Mouse (Mus musculus) MEL (cell line): ENCODE data around the gene Ofd1. TPM values are rescaled to one million over a fixed set of nuclear protein-coding genes. Genes with fewer than 3 reads are reported as not detected.

Experiments
- DNase-seq: peaks from one replicate; pipeline ENCODE4 v3.0.0; 2011; ENCODE audit warnings: low read depth, low spot score
- H3K27ac ChIP-seq: 2 replicates; pipeline ENCODE4 v1.5.1; 2012; ENCODE audit warnings: low read depth, mild to moderate bottlenecking, control low read depth, low read length, moderate library complexity; ENCODE audit not compliant: control insufficient read depth
- H3K27me3 ChIP-seq, 2 experiments: fragments of 150-350 bp in 1 of 2; sonication (generic) in 1 of 2; 2 replicates each; pipeline ENCODE4 v1.6.1; 2012; ENCODE audit warnings: low read length in 2 of 2, mild to moderate bottlenecking in 2 of 2, improper control_type of control experiment in 1 of 2, moderate library complexity in 1 of 2; ENCODE audit not compliant: insufficient read depth in 2 of 2, control insufficient read depth in 1 of 2
- H3K36me3 ChIP-seq, 2 experiments: 2 replicates each; pipeline ENCODE4 v1.6.1; 2012 to 2014; ENCODE audit warnings: low read length in 2 of 2, improper control_type of control experiment in 1 of 2, inconsistent platforms in 1 of 2, mild to moderate bottlenecking in 1 of 2; ENCODE audit not compliant: insufficient read depth in 2 of 2, control insufficient read depth in 1 of 2
- H3K4me1 ChIP-seq, 2 experiments: fragments of 150-350 bp in 1 of 2; sonication (generic) in 1 of 2; 2 replicates each; pipeline ENCODE4 v1.6.1; 2012; ENCODE audit warnings: low read length in 2 of 2, improper control_type of control experiment in 1 of 2, mild to moderate bottlenecking in 1 of 2; ENCODE audit not compliant: insufficient read depth in 2 of 2, control insufficient read depth in 1 of 2
- H3K4me3 ChIP-seq, 2 experiments: fragments of 150-350 bp in 1 of 2; sonication (generic) in 1 of 2; 2 replicates each; pipeline ENCODE4 v1.5.1; 2012; ENCODE audit warnings: low read depth in 2 of 2, low read length in 2 of 2, mild to moderate bottlenecking in 2 of 2, moderate library complexity in 2 of 2, control low read depth in 1 of 2, improper control_type of control experiment in 1 of 2; ENCODE audit not compliant: control insufficient read depth in 1 of 2, insufficient read depth in 1 of 2
- H3K79me2 ChIP-seq: 2 replicates; pipeline ENCODE4 v1.6.1; 2012; ENCODE audit warnings: mild to moderate bottlenecking, low read length, moderate library complexity; ENCODE audit not compliant: control insufficient read depth, poor library complexity, insufficient read depth
- H3K9ac ChIP-seq: 2 replicates; pipeline ENCODE4 v1.6.1; 2012; ENCODE audit warnings: low read depth, mild to moderate bottlenecking, control low read depth, low read length, moderate library complexity; ENCODE audit not compliant: control insufficient read depth, poor library complexity, severe bottlenecking
- H3K9me3 ChIP-seq: fragments of 150-350 bp; sonication (generic); replicated peaks from 2 replicates; pipeline ENCODE4 v1.6.1; 2012; ENCODE audit warnings: mild to moderate bottlenecking, low read length, improper control_type of control experiment, moderate library complexity; ENCODE audit not compliant: insufficient read depth
- BHLHE40 ChIP-seq: IDR thresholded peaks from 2 replicates; pipeline ENCODE4 v1.6.1; 2012; ENCODE audit warnings: low read depth, mild to moderate bottlenecking, inconsistent platforms, low read length, improper control_type of control experiment, borderline replicate concordance
- CHD1 ChIP-seq: IDR thresholded peaks from 2 replicates; pipeline ENCODE4 v1.6.1; 2012; ENCODE audit warnings: low read depth, mild to moderate bottlenecking, inconsistent platforms, low read length, improper control_type of control experiment
- CTCF ChIP-seq, 3 experiments: IDR thresholded peaks in 2 of 3; conservative IDR thresholded peaks in 1 of 3; 2 replicates each; pipeline ENCODE4 v1.5.1; 2011 to 2012; ENCODE audit warnings: low read length in 3 of 3, low read depth in 2 of 3, mild to moderate bottlenecking in 2 of 3, improper control_type of control experiment in 1 of 3, inconsistent platforms in 1 of 3, mixed read lengths in 1 of 3, moderate library complexity in 1 of 3; ENCODE audit not compliant: control insufficient read depth in 1 of 3, insufficient read depth in 1 of 3, poor library complexity in 1 of 3, severe bottlenecking in 1 of 3
- ELF1 ChIP-seq: IDR thresholded peaks from 2 replicates; pipeline ENCODE4 v1.6.1; 2014; ENCODE audit warnings: low read depth, mild to moderate bottlenecking, inconsistent platforms, low read length, improper control_type of control experiment, moderate library complexity
- EP300 ChIP-seq, 2 experiments: IDR thresholded peaks; 2 replicates each; pipeline ENCODE4 v1.6.1; 2011; ENCODE audit warnings: improper control_type of control experiment in 2 of 2, low read length in 2 of 2, low read depth in 1 of 2, mild to moderate bottlenecking in 1 of 2
- GABPA ChIP-seq: IDR thresholded peaks from 2 replicates; pipeline ENCODE4 v1.6.1; 2012; ENCODE audit warnings: low read depth, mild to moderate bottlenecking, inconsistent platforms, low read length, improper control_type of control experiment, moderate library complexity
- GATA1 ChIP-seq: IDR thresholded peaks from 2 replicates; pipeline ENCODE4 v1.6.1; 2011; ENCODE audit warnings: low read depth, low read length, improper control_type of control experiment
- HCFC1 ChIP-seq: IDR thresholded peaks from 2 replicates; pipeline ENCODE4 v1.6.1; 2012; ENCODE audit warnings: low read depth, mild to moderate bottlenecking, inconsistent platforms, low read length, improper control_type of control experiment, moderate library complexity
- JUND ChIP-seq: IDR thresholded peaks from 2 replicates; pipeline ENCODE4 v1.6.1; 2011; ENCODE audit warnings: low read depth, mild to moderate bottlenecking, improper control_type of control experiment, low read length
- MAX ChIP-seq: IDR thresholded peaks from 2 replicates; pipeline ENCODE4 v1.6.1; 2011; ENCODE audit warnings: low read length, improper control_type of control experiment
- MEF2A ChIP-seq: IDR thresholded peaks from 2 replicates; pipeline ENCODE4 v1.6.1; 2014; ENCODE audit warnings: low read depth, mild to moderate bottlenecking, inconsistent platforms, low read length, improper control_type of control experiment; ENCODE audit not compliant: poor library complexity, insufficient replicate concordance, severe bottlenecking; ENCODE audit errors: extremely low read depth
- NELFE ChIP-seq: IDR thresholded peaks from 2 replicates; pipeline ENCODE4 v1.6.1; 2011; ENCODE audit warnings: low read depth, low read length, improper control_type of control experiment
- POLR2AphosphoS2 ChIP-seq: IDR thresholded peaks from 2 replicates; pipeline ENCODE4 v1.6.1; 2011; ENCODE audit warnings: low read length, improper control_type of control experiment
- POLR2AphosphoS5 ChIP-seq: IDR thresholded peaks from 2 replicates; pipeline ENCODE4 v1.6.1; 2012; ENCODE audit warnings: low read depth, borderline replicate concordance, mild to moderate bottlenecking, inconsistent platforms, low read length, moderate library complexity, mixed read lengths
- RAD21 ChIP-seq: IDR thresholded peaks from 2 replicates; pipeline ENCODE4 v1.6.1; 2011; ENCODE audit warnings: mild to moderate bottlenecking, low read depth, low read length, improper control_type of control experiment
- TAL1 ChIP-seq: IDR thresholded peaks from 2 replicates; pipeline ENCODE4 v1.6.1; 2012; ENCODE audit warnings: mild to moderate bottlenecking, inconsistent platforms, low read length, moderate library complexity, mixed read lengths
- UBTF ChIP-seq: IDR thresholded peaks from 2 replicates; pipeline ENCODE4 v1.6.1; 2012; ENCODE audit warnings: low read depth, mild to moderate bottlenecking, inconsistent platforms, low read length, improper control_type of control experiment, moderate library complexity, borderline replicate concordance; ENCODE audit not compliant: insufficient read depth
- USF1 ChIP-seq: IDR thresholded peaks from 2 replicates; pipeline ENCODE4 v1.6.1; 2014; ENCODE audit warnings: low read depth, mild to moderate bottlenecking, inconsistent platforms, low read length, improper control_type of control experiment, moderate library complexity
- ZKSCAN1 ChIP-seq: IDR thresholded peaks from 2 replicates; pipeline ENCODE4 v1.6.1; 2012; ENCODE audit warnings: low read depth, mild to moderate bottlenecking, inconsistent platforms, low read length, improper control_type of control experiment, moderate library complexity
- ZMIZ1 ChIP-seq: IDR thresholded peaks from 2 replicates; pipeline ENCODE4 v1.6.1; 2012; ENCODE audit warnings: low read depth, mild to moderate bottlenecking, inconsistent platforms, low read length, improper control_type of control experiment, moderate library complexity
- polyA plus RNA-seq, 2 experiments: library from polyadenylated mRNA; stranded (reverse) in 1 of 2; unstranded in 1 of 2; fragments of >175 nt in 1 of 2; fragments of >200 nt in 1 of 2; gene quantifications; 2 replicates each; pipeline versions ENCODE4 v1.2.1 to v1.2.4; 2012; ENCODE audit warnings: low replicate concordance in 2 of 2, low read depth in 1 of 2; ENCODE audit not compliant: insufficient read length in 2 of 2, insufficient read depth in 1 of 2, missing spikeins in 1 of 2
- total RNA-seq: library from RNA; depleted of rRNA; stranded (reverse); fragments of 300-350 nt; gene quantifications from 2 replicates; pipeline ENCODE4 v1.2.3, GENCODE M21; 2012

Ofd1 gene
- total and polyA plus RNA-seq, 3 experiments, result 39.1 to 65.0 (median 43.8) TPM

DNA sequence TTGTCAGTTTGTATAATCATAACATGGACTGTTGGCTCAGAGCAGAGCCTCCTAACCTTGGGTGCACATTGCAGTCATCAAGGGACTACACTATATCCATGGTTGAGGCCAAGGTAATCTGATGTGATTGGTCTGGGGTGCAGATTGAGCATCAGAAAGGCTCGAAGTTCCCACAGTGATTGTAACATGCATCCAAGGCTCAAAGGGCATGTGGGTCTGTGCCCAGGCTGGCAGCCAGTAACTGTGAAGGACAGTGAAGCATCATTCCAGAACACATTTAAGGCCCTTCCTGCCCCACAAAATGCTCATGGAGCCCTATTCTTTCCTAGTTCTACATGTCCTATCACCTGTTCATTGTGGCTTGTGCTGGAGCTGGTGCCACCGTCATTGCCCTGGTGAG, 56.9 kb downstream of the Ofd1 start:
- no peak overlapping the region for H3K4me3 ChIP-seq
- no peaks in the 10 kb centered on the region for H3K9me3 ChIP-seq
- H3K27ac ChIP-seq, result no peak overlapping the region
- peaks cover 0 to 8% of the 10 kb centered on the region in 2 experiments; a peak in 2 of 4 replicates for H3K36me3 ChIP-seq
- no peak overlapping the region for H3K9ac ChIP-seq
- no peaks in the 10 kb centered on the region for H3K79me2 ChIP-seq
- H3K4me1 ChIP-seq, result no peaks in the 10 kb centered on the region; a peak in 1 of 4 replicates
- no peak for TF ChIP-seq GABPA
- TF ChIP-seq HCFC1, result no peak
- no peak for TF ChIP-seq UBTF
- no peaks in the 10 kb centered on the region for H3K27me3 ChIP-seq
- DNase-seq, result no peak

DNA sequence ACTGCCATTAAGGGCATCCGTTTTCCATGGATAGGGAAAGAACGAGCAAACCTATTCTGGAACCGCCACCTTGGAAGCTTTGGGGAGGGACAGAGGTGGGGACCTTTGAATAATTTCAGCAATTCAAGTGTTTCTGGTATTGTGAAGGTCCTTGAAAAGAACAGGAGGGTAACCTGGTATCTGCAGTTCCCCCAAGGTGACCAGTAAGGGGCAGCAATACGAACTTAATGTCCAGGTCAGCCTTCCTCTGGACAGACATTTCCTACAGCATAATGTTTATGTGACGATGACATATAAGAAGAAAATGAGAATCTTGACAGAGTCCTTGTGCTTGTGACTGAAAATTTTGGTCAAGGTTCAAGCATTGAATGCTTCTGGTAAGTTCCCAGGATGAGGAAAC, 61.9 kb downstream of the Ofd1 start:
- Histone ChIP-seq H3K27ac (no peak overlapping the region), H3K27me3 (no peaks in the 10 kb centered on the region), H3K36me3 (peaks cover 0 to 15% of the 10 kb centered on the region in 2 experiments; a peak in 2 of 4 replicates), H3K4me3 (no peak overlapping the region), H3K79me2 (no peaks in the 10 kb centered on the region), H3K9ac (no peak overlapping the region), H3K9me3 (no peaks in the 10 kb centered on the region), H3K4me1 (peaks cover 2 to 17% of the 10 kb centered on the region in 2 experiments; a peak in 3 of 4 replicates)
- DNase-seq, result no peak
- no peak for TF ChIP-seq HCFC1
- TF ChIP-seq MAX, result no peak
- no peak for TF ChIP-seq MEF2A
- no peak for TF ChIP-seq CHD1
- TF ChIP-seq RAD21, result no peak
- TF ChIP-seq ZMIZ1, result no peak
- no peak for TF ChIP-seq GATA1
- TF ChIP-seq GABPA, result no peak
- TF ChIP-seq ELF1, result no peak
- no peak for TF ChIP-seq ZKSCAN1
- no peak for TF ChIP-seq POLR2AphosphoS5
- no peak for TF ChIP-seq USF1
- TF ChIP-seq BHLHE40, result no peak
- TF ChIP-seq POLR2AphosphoS2, result no peak
- TF ChIP-seq UBTF, result no peak
- TF ChIP-seq EP300 (IDR thresholded peaks at IDR 0.05; ENCODE audit: low read depth in 1 of 2, low read length in 2 of 2), result no peak
- TF ChIP-seq CTCF (IDR thresholded peaks at IDR 0.05 in 2 of 3, conservative IDR thresholded peaks at IDR 0.05 in 1 of 3; ENCODE audit: control insufficient read depth in 1 of 3, insufficient read depth in 1 of 3, low read depth in 2 of 3, low read length in 3 of 3, poor library complexity in 1 of 3, severe bottlenecking in 1 of 3), result no peak
- no peak for TF ChIP-seq NELFE
- no peak for TF ChIP-seq JUND
- TF ChIP-seq TAL1, result no peak
